In genomic region chr3:87575766-87576165, GRCm38 (mm10) we compare ENCODE assay signal across 14 mouse cellular contexts. TPM values are rescaled to one million over a fixed set of nuclear protein-coding genes. Genes with fewer than 3 reads are reported as not detected.
DNase-seq lines count a peak whose midpoint lies in the region.
"Had no signal": no experiment of that assay in that cellular context is flagged by ENCODE, and none has a peak within 500 bp of the region (broad histone marks: within the 10 kb centered on the region; RNA-seq: fewer than 3 reads in every experiment).

No protein-coding gene starts in this region.

- peak; percentile 65 for DNase-seq in embryo, embryonic 10 days (ENCODE audit: low spot score)
- no peak for DNase-seq in embryo, embryonic 9.5 days (ENCODE audit: extremely low spot score)
- DNase-seq in A20 (ENCODE audit: low read depth, low spot score) (peak; percentile 38), adipocyte (ENCODE audit: low spot score) (peak; percentile 55)
- DNase-seq in hindlimb bud, embryonic 11.5 days (ENCODE audit: extremely low spot score, low read depth, low spot score): peak; percentile 10
- no peak for DNase-seq in layer of hippocampus, adult 11-12 months (ENCODE audit: low spot score)
- DNase-seq in adrenal gland, postnatal 36 days: no peak
- no peak for DNase-seq in left cerebral cortex, adult 8-10 months (ENCODE audit: low spot score in 2 of 2)
- DNase-seq: cerebellum, adult 11 months; cerebellum, postnatal 25 days; gastrocnemius, adult 2 months; heart, postnatal 14 days; right cerebral cortex, postnatal 4 days; thymus, postnatal 36 days had no signal

RNA-seq across cellular contexts. Expression of gene Arhgef11, which starts 41.6 kb away (rescaled TPM):
- 10 to 100 TPM; 38.3 to 39.2 TPM for total RNA-seq in adrenal gland, postnatal 36 days (2021)
- total RNA-seq in left cerebral cortex, adult 8-10 months (2022): 10 to 100 TPM; 49.1 to 60.9 (median 52.4) TPM

RNA-seq across cellular contexts. Expression of gene Etv3, which starts 50.6 kb away (rescaled TPM):
- total RNA-seq in adrenal gland, postnatal 36 days (2021): 10 to 100 TPM; 22.0 to 24.7 TPM
- total RNA-seq in left cerebral cortex, adult 8-10 months (2022): 10 to 100 TPM; 24.1 to 26.8 (median 24.7) TPM

Comparison
In these comparisons a context has a peak if more than half of its experiments do, and no peak if none do; other contexts are left out.
1. DNase-seq: peak in embryo, embryonic 10 days (single experiment), A20 (single experiment), adipocyte (single experiment) and hindlimb bud, embryonic 11.5 days (single experiment); none in embryo, embryonic 9.5 days (single experiment), layer of hippocampus, adult 11-12 months (single experiment), adrenal gland, postnatal 36 days (0 of 2) and left cerebral cortex, adult 8-10 months (0 of 2).